In the genomic region with DNA sequence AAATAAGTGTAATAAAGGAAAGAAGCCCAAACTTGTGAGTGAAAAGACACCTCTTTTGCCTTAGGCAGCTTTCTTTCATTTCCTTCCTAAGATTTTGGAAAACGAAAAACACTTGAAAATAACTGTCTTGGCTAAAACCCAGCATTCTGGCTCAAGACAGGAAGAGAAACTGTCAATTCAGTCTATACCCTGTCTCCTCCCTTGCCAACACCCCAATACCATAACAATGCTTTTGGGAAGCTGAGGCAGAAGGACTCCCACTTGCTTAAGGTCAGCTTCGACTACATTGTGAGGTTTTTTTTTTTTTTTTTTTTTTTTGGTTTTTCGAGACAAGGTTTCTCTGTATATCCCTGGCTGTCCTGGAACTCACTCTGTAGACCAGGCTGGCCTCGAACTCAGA, we compare ENCODE assay signal across 18 mouse cellular contexts.
"Had no signal": no experiment of that assay in that cellular context is flagged by ENCODE, and none has a peak within 500 bp of the region (broad histone marks: within the 10 kb centered on the region; RNA-seq: fewer than 3 reads in every experiment).

No protein-coding gene starts in this region.

- H3K9me3 ChIP-seq: limb, embryonic 12.5 days; limb, embryonic 15.5 days; megakaryocyte, embryonic 14.5 days; midbrain, embryonic 10.5 days had no signal

- ATAC-seq: intestine, embryonic 16.5 days; liver, postnatal 0 days; lung, postnatal 0 days had no signal

- H3K27me3 ChIP-seq: limb, embryonic 12.5 days; limb, embryonic 15.5 days had no signal

- DNase-seq: layer of hippocampus, postnatal 36 days; left cerebral cortex, postnatal 4 days; liver, postnatal 0 days; lung, embryonic 14.5 days; midbrain, embryonic 14.5 days; thymus, adult 2 months; thymus, postnatal 14 days; thymus, postnatal 4 days had no signal

- H3K36me3 ChIP-seq: limb, embryonic 12.5 days; limb, embryonic 15.5 days; midbrain, embryonic 10.5 days had no signal

- H3K4me3 ChIP-seq: left cerebral cortex, adult 2 months; limb, embryonic 12.5 days; limb, embryonic 15.5 days; megakaryocyte, embryonic 14.5 days had no signal

- H3K9ac ChIP-seq: limb, embryonic 12.5 days; limb, embryonic 15.5 days; liver, embryonic 14.5 days; liver, postnatal 0 days; lung, embryonic 14.5 days had no signal

- H3K27ac ChIP-seq: left cerebral cortex, adult 2 months; limb, embryonic 12.5 days; limb, embryonic 15.5 days; liver, embryonic 14.5 days; macrophage had no signal

- H3K4me2 ChIP-seq: limb, embryonic 12.5 days; limb, embryonic 15.5 days; liver, embryonic 11.5 days; lung, embryonic 14.5 days had no signal
